Mouse (Mus musculus) ovary, postnatal 36 days (tissue): ENCODE measurements around the gene Cdh4.
A peak's percentile ranks its signal among the peaks of the same experiment; 100 is the strongest.

Experiments
- DNase-seq: peaks from one replicate; pipeline ENCODE4 v3.0.0; 2022; ENCODE audit warnings: low spot score, mixed read lengths

Cdh4 gene

GRCm38 (mm10) chr2:179681386-179681785 lies 239.2 kb downstream of the Cdh4 start:
- DNase-seq = no peak

GRCm38 (mm10) chr2:179687243-179687681 lies 245.0 kb downstream of the Cdh4 start:
- DNase-seq = no peak

- no peak for DNase-seq
Measured at GRCm38 (mm10) chr2:179688976-179689375, 246.7 kb downstream of the Cdh4 start.

- DNase-seq = no peak
Measured at GRCm38 (mm10) chr2:179689761-179690160, 247.5 kb downstream of the Cdh4 start.

GRCm38 (mm10) chr2:179690571-179690970 lies 248.3 kb downstream of the Cdh4 start:
- DNase-seq = no peak

- DNase-seq = no peak
Measured at GRCm38 (mm10) chr2:179694936-179695335, 252.7 kb downstream of the Cdh4 start.

- DNase-seq = no peak
Measured at GRCm38 (mm10) chr2:179697601-179698000, 255.4 kb downstream of the Cdh4 start.

- DNase-seq = peak; percentile 16
Measured at GRCm38 (mm10) chr2:179698196-179698985, 256.2 kb downstream of the Cdh4 start.

- DNase-seq = no peak
Measured at GRCm38 (mm10) chr2:179705043-179705442, 262.8 kb downstream of the Cdh4 start.

GRCm38 (mm10) chr2:179705461-179705860 lies 263.2 kb downstream of the Cdh4 start:
- no peak for DNase-seq

- no peak for DNase-seq
Measured at GRCm38 (mm10) chr2:179706616-179707015, 264.4 kb downstream of the Cdh4 start.

- DNase-seq = no peak
Measured at GRCm38 (mm10) chr2:179709111-179709510, 266.9 kb downstream of the Cdh4 start.

GRCm38 (mm10) chr2:179712690-179713089 lies 270.5 kb downstream of the Cdh4 start:
- no peak for DNase-seq

- no peak for DNase-seq
Measured at GRCm38 (mm10) chr2:179713326-179713725, 271.1 kb downstream of the Cdh4 start.

- DNase-seq = no peak
Measured at GRCm38 (mm10) chr2:179714145-179714544, 271.9 kb downstream of the Cdh4 start.

GRCm38 (mm10) chr2:179715375-179715774 lies 273.1 kb downstream of the Cdh4 start:
- no peak for DNase-seq

GRCm38 (mm10) chr2:179720366-179720765 lies 278.1 kb downstream of the Cdh4 start:
- no peak for DNase-seq

- DNase-seq = no peak
Measured at GRCm38 (mm10) chr2:179721534-179722516, 279.6 kb downstream of the Cdh4 start.

- no peak for DNase-seq
Measured at GRCm38 (mm10) chr2:179722776-179723386, 280.6 kb downstream of the Cdh4 start.

- DNase-seq = no peak
Measured at GRCm38 (mm10) chr2:179723401-179723800, 281.2 kb downstream of the Cdh4 start.

- no peak for DNase-seq
Measured at GRCm38 (mm10) chr2:179729002-179729401, 286.8 kb downstream of the Cdh4 start.

- no peak for DNase-seq
Measured at GRCm38 (mm10) chr2:179729802-179730201, 287.6 kb downstream of the Cdh4 start.
